In genomic region chr3:107528401-107529118, GRCm38 (mm10) we compare ENCODE assay signal across 8 mouse cellular contexts. TPM values are rescaled to one million over a fixed set of nuclear protein-coding genes. Genes with fewer than 3 reads are reported as not detected.
DNase-seq lines count a peak whose midpoint lies in the region; ATAC-seq and TF ChIP-seq lines count a peak whose summit lies in the region.

No protein-coding gene starts in this region.

- ATAC-seq in frontal cortex, adult (ENCODE audit: low TSS enrichment) = peak; percentile 91
- peak; percentile 86 for ATAC-seq in neural tube, embryonic 14.5 days (ENCODE audit: low read depth)
- no peak for ATAC-seq in intestine, postnatal 0 days

- no peaks in the 10 kb centered on the region for H3K9me3 ChIP-seq in neural tube, embryonic 14.5 days (ENCODE audit: control insufficient read depth, low read length)
- no peaks in the 10 kb centered on the region for H3K9me3 ChIP-seq in intestine, postnatal 0 days (ENCODE audit: control insufficient read depth)

- H3K4me3 ChIP-seq in neural tube, embryonic 14.5 days (ENCODE audit: low read depth, low read length) = no peak overlapping the region
- H3K4me3 ChIP-seq in intestine, postnatal 0 days (ENCODE audit: low read depth, low read length) = no peak overlapping the region

- intact Hi-C loops in gastrocnemius, postnatal 14 days (cut with DNase I; ENCODE audit: low total_unique reads) = no loop called here

- 11% methylated on average over 9 of the region's 9 CpGs for WGBS in neural tube, embryonic 14.5 days
- WGBS in intestine, postnatal 0 days = 25% methylated on average over 9 of the region's 9 CpGs

- peak overlapping the region; percentile 33 for H3K4me2 ChIP-seq in neural tube, embryonic 14.5 days (ENCODE audit: low read depth, low read length)
- no peak overlapping the region for H3K4me2 ChIP-seq in intestine, postnatal 0 days (replicated peaks; ENCODE audit: low read depth)

- no peaks in the 10 kb centered on the region for H3K36me3 ChIP-seq in neural tube, embryonic 14.5 days (ENCODE audit: control insufficient read depth, insufficient read depth, low read length)
- H3K36me3 ChIP-seq in intestine, postnatal 0 days (ENCODE audit: control insufficient read depth, insufficient read depth) = no peaks in the 10 kb centered on the region

- peak overlapping the region; percentile 85 for H3K27ac ChIP-seq in neural tube, embryonic 14.5 days (ENCODE audit: low read depth, low read length)
- no peak overlapping the region for H3K27ac ChIP-seq in intestine, postnatal 0 days (ENCODE audit: low read depth, low read length)

- peak; percentile 48 for DNase-seq in 3134 (ENCODE audit: extremely low read depth, insufficient read length, low spot score)
- DNase-seq in brain, adult 2 months (ENCODE audit: low read depth, low spot score) = peak; percentile 95
- DNase-seq in layer of hippocampus, adult 9-11 months = peak; percentile 92
- no peak for DNase-seq in kidney, adult 18-20 months
- DNase-seq in gastrocnemius, postnatal 14 days = no peak

- H3K9ac ChIP-seq in neural tube, embryonic 14.5 days (replicated peaks; ENCODE audit: low read depth, low read length) = 0 out of 2 replicates have a peak overlapping the region, but pooled peaks have one; percentile 25
- no peak overlapping the region for H3K9ac ChIP-seq in intestine, postnatal 0 days (ENCODE audit: low read depth, low read length)

- no peak for TF ChIP-seq CTCF in intestine, postnatal 0 days (IDR thresholded peaks at IDR 0.05; ENCODE audit: low read depth)

- H3K27me3 ChIP-seq in neural tube, embryonic 14.5 days (ENCODE audit: control insufficient read depth, insufficient read depth, low read length) = no peaks in the 10 kb centered on the region
- H3K27me3 ChIP-seq in intestine, postnatal 0 days (replicated peaks; ENCODE audit: control insufficient read depth, insufficient read depth, low read length) = no peaks in the 10 kb centered on the region

- peaks cover 18% of the 10 kb centered on the region for H3K4me1 ChIP-seq in neural tube, embryonic 14.5 days (ENCODE audit: control insufficient read depth, insufficient read depth, low read length)
- H3K4me1 ChIP-seq in intestine, postnatal 0 days (replicated peaks; ENCODE audit: control insufficient read depth, insufficient read depth, low read length) = no peaks in the 10 kb centered on the region

RNA-seq across cellular contexts. Expression of gene Slc6a17, which starts 10.7 kb away (rescaled TPM):
- 15.1 and 16.6 TPM in 2 replicates for polyA plus RNA-seq in neural tube, embryonic 14.5 days (2014; fragmentation: Nextera tagmentation; extraction: Ambion mirVana)
- 1.7 and 2.2 TPM in 2 replicates for polyA plus RNA-seq in intestine, postnatal 0 days (2015; fragmentation: Nextera tagmentation; extraction: Ambion mirVana)
- total RNA-seq in gastrocnemius, postnatal 14 days (2021) = under 1 TPM; 0.55 to 0.60 TPM

RNA-seq across cellular contexts. Expression of gene Ubl4b, which starts 26.3 kb away (rescaled TPM):
- not detected in 2 replicates for polyA plus RNA-seq in neural tube, embryonic 14.5 days (2014; fragmentation: Nextera tagmentation; extraction: Ambion mirVana)
- polyA plus RNA-seq in intestine, postnatal 0 days (2015; fragmentation: Nextera tagmentation; extraction: Ambion mirVana) = not detected in 2 replicates
- total RNA-seq in gastrocnemius, postnatal 14 days (2021) = not detected

Comparison
In these comparisons a context has a peak if more than half of its experiments do, and no peak if none do; other contexts are left out.
1. DNase-seq: peak in 3134 (single experiment), brain, adult 2 months (single experiment) and layer of hippocampus, adult 9-11 months (single experiment); none in kidney, adult 18-20 months (single experiment) and gastrocnemius, postnatal 14 days (single experiment).